Mouse (Mus musculus) lung, postnatal 0 days (tissue): ENCODE data around the gene Spock1.

Experiments
- CTCF ChIP-seq: IDR thresholded peaks from 2 replicates; pipeline ENCODE4 v1.5.1; 2016; ENCODE audit warnings: antibody characterized with exemption, mild to moderate bottlenecking
- EP300 ChIP-seq: IDR thresholded peaks from 2 replicates; pipeline ENCODE4 v1.6.1; 2016; ENCODE audit warnings: antibody characterized with exemption, mild to moderate bottlenecking, control low read depth

DNA sequence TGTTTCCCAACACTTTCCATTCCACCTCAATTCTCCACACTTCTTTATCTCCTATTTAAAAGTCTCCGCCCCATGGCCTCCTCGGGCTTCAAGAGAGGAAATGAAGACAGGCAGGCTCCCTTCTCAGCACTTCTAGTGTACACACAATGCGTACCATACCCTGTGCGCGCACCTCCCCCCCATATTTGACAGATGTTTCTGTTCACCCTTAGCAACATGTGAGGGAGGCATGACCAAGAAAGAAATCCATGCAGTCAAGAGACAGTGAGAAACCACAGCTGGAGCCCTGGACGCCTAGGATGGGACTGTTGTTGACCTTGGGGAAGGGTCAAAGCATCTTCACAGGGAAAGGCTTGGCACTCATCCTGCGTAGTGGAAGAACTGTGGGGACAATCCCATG, 157.3 kb downstream of the Spock1 start:
- TF ChIP-seq CTCF (no peak), EP300 (no peak)
